Mouse (Mus musculus): ENCODE measurements at regions not wholly inside any gene's neighbourhood (a gene's known extent, or its start where the extent isn't known, plus 50 kb on each side); places are given as distances from the start of the nearest gene placed in this dataset.
A peak's percentile ranks its signal among the peaks of the same experiment; 100 is the strongest.
"Not testable (repeated sequence)": the region's sequence is repeated elsewhere in the genome, so short reads cannot be mapped to it uniquely, and the experiment has no call there.

DNA sequence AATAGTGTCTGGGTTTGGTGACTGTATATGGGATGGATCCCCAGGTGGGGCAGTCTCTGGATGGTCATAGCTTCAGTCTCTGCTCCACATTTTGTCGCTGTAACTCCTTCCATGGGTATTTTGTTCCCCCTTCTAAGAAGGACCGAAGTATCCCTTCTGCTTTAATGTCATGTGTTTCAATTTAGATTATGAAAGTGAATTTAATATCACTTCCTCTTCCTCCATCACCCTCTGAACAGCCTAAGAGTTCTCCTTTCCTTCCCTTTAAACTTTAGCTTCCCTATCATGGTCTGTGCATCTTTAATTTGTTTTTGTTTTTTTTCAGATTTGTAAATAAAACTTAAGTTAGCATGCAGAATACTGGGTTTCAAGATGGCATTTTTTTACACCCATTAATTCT, 211.0 kb upstream of the Phyhipl start:
- DNase-seq (ENCODE audit: low spot score in 2 of 2): no peak

GRCm38 (mm10) chr10:70864650-70865049, 208.9 kb upstream of the Phyhipl start:
- no peak for DNase-seq (ENCODE audit: low spot score in 2 of 2)

DNA sequence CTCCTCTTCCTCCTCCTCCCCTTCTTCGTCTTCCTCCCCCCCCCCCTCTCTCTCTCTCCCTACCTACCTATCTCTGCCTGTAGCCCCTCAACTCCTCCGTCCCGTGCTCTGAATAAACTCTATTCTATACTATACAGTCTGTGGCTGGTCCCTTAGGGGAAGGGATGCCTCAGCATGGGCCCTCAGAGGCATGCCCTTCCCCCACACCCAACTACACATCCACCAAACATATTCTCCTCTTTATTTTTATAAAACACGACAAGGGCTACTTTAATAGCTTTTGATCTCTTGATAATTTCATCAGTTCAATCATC, 206.2 kb upstream of the Phyhipl start:
- DNase-seq (ENCODE audit: low spot score in 2 of 2): no peak

- DNase-seq (ENCODE audit: low spot score in 2 of 2): peak; percentile 36 to 59
Observed at GRCm38 (mm10) chr10:70861131-70862021, 205.6 kb upstream of the Phyhipl start.

DNA sequence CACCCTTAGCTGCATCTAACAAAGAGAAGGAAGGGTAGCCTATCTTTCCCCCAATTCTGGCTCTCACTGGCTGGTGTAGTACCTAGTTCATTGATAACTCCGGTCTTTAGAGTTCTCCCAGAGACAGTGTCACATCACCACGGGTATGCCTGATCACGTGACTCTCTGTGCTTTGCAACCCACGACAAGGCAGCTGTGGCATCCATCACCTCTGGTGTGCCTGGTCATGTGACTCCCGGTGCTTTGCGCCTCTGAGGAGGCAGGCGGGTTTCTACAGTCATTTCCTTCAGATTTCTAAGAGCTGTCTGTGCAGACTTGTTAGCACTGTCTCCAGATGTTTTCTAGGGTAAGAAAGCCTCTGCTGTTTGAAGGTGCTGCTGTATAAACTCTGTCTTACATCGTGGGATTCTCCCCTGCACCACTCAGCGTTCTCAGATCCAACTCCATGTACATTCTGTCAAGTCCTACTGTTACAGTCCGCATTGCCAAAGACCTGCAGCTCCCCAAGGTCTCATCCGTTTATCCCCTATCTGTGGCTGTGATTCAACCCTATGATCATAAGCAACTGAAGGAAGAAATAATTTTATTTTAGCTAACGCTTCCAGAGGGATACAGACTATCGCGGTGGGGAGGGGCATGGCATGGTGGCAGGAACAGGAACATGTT, 201.5 kb upstream of the Phyhipl start:
- DNase-seq (ENCODE audit: low spot score in 2 of 2): no peak

DNA sequence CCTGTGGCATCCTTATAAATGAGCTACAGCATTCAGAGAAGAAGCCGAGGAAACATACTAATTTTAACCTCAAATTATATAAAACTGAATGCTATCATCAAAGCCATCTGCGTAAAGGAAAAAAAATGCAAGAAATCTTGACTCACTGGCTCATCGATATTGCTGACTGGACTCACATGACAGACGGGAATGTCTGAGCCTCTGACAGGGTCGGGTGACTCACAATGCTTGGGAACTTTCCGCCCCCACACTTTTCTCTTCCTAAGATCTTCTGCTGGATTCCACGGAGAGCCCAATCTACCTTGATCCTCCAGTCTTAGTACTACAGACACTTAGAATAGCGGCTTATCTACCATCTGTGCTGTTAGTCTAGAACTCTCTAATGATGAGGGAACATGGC, 200.2 kb upstream of the Phyhipl start:
- DNase-seq (ENCODE audit: low spot score in 2 of 2): no peak

GRCm38 (mm10) chr10:70853614-70854013, 197.8 kb upstream of the Phyhipl start:
- no peak for DNase-seq (ENCODE audit: low spot score in 2 of 2)

- no peak for DNase-seq (ENCODE audit: low spot score in 2 of 2)
Observed at GRCm38 (mm10) chr10:70848141-70848540, 192.4 kb upstream of the Phyhipl start.

GRCm38 (mm10) chr10:70847341-70847882, 191.6 kb upstream of the Phyhipl start:
- no peak for DNase-seq (ENCODE audit: low spot score in 2 of 2)

DNA sequence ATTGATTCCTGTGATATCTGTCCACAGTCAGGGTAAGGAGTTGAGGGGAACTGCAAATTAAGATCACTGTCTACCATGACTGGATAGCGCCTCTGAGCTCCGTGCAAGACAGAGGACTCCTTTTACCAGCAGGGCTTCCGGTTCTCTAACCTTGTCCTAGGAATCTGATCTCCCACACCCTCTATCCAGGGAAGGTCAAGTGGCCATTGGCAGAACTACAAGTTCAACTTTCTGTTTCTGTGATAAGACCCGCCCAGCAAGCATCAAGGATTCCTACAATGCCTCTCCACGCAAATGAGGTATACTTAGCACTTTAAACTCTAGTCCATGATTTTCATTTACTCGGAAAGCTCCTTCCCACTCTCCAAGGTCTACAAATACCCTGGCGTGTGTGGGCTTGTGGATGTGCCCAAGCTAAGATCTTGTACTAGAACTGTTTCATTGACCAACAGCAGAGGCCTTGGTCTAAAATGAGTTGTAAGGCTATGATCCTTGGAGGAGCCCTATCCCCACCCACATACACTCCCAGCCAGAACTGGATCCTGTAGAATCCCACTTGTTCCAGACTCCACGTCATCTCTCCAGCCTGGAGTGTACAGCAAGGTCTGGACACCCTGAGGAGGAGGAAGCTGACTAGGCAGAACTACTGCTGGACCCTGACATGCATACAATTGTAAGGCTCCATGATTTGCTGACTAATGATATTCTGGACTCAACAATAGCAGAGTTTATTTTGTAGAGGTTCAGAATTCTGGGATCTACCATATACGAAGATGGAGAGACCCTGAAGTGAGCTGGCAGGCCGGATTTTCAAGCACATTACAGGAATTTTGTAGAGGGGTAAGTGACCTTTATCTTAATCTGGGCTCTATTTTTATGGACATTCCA, 190.8 kb upstream of the Phyhipl start:
- DNase-seq (ENCODE audit: low spot score in 2 of 2): no peak

GRCm38 (mm10) chr10:70843848-70844247, 188.1 kb upstream of the Phyhipl start:
- peak in 1 of 2 experiments; percentile 7 for DNase-seq (ENCODE audit: low spot score in 2 of 2)

- DNase-seq (ENCODE audit: low spot score in 2 of 2): no peak
Observed at GRCm38 (mm10) chr10:70842176-70842838, 186.5 kb upstream of the Phyhipl start.

DNA sequence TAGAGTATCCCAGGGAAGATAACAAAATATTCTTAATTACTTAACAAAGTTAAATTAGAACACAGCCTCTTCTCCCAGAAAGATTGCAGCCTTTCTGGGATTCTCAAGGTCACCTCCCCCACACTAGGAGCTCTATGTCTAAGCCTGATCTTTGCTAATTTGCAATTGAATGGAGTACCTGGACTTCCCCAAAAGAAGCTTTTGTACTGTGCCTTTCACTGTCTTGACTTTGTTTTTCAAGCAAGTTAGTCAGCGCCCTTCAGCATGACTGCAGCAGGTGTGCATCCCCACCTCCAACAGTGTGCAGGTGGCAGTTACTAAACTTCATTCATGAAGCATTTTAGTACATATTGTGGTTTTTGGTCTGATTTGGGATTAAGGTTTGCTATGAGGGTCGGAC, 185.4 kb upstream of the Phyhipl start:
- not testable (repeated sequence) for DNase-seq (ENCODE audit: low spot score in 2 of 2)

DNA sequence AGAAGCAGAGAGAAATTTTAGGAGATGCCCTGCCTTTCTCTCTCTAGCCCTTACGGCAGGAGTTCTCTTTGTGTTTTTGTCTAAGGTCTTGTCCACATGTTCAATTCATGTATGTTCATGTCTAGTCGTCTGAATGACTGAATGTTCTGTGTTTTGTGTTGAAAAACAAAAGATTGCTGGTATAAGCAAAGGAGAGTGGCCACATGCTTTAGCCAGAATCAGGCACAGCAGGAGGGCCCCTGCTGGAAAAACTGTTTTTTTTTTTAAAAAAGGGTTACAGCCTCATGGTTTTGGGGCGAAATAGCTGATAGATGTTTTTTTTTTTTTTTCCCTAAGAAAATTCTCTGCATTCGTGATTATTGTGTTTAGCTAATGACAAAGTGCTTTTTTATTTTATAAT, 182.4 kb upstream of the Phyhipl start:
- DNase-seq (ENCODE audit: low spot score in 2 of 2): no peak

- DNase-seq (ENCODE audit: low spot score in 2 of 2): no peak
Observed at GRCm38 (mm10) chr10:70837326-70837725, 181.6 kb upstream of the Phyhipl start.

DNA sequence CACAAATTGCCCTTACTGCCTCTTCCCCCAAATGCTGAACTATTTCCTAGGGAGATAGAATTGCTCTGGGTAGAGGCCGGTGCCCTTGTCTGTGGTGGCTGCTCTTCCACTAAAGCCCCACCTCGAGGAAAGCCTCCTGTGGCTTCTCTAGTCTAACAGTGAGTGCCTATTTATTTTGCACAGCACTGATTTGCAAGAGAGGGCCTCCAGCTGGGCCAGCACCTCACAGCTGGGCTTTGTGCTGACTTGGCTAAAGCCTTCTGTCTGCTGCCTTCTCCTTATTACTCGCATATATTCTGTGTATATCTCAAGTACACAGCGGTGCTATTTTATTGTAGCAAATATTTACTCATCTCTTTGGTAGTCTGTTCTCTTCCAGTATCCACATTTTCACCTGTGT, 176.9 kb upstream of the Phyhipl start:
- no peak for DNase-seq (ENCODE audit: low spot score in 2 of 2)

GRCm38 (mm10) chr10:70828217-70828616, 172.5 kb upstream of the Phyhipl start:
- no peak for DNase-seq (ENCODE audit: low spot score in 2 of 2)

DNA sequence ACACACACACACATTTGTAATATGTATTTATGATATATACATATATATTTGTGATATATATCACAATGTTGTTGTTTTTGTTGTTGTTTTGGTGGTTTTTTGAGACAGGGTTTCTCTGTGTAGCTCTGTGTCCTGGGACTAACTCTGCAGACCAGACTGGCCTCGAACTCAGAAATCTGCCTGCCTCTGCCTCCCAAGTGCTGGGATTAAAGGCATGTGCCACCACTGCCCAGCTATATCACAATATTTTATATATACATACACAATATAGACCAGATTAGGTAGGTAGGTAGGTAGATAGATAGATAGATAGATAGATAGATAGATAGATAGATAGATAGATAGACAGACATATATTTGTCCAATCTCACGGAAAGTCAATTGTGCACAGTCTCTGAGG, 171.8 kb upstream of the Phyhipl start:
- not testable (repeated sequence) for DNase-seq (ENCODE audit: low spot score in 2 of 2)

GRCm38 (mm10) chr10:70826706-70827105, 170.9 kb upstream of the Phyhipl start:
- no peak for DNase-seq (ENCODE audit: low spot score in 2 of 2)

GRCm38 (mm10) chr10:70825451-70825850, 169.7 kb upstream of the Phyhipl start:
- no peak for DNase-seq (ENCODE audit: low spot score in 2 of 2)

GRCm38 (mm10) chr10:70824461-70824860, 168.7 kb upstream of the Phyhipl start:
- DNase-seq (ENCODE audit: low spot score in 2 of 2): no peak

Measured in layer of hippocampus, postnatal 10 days (tissue).